Mouse (Mus musculus) stomach, postnatal 0 days (tissue): Measurements from ENCODE around the gene Cdh23. TPM values are rescaled to one million over a fixed set of nuclear protein-coding genes. Genes with fewer than 3 reads are reported as not detected.
A peak's percentile ranks its signal among the peaks of the same experiment; 100 is the strongest.

Source experiments
- ATAC-seq: fragments of 200-750 bp; cut with Nextera tagmentation; 2 replicates; pipeline ENCODE4 v1.8.0; 2017; ENCODE audit not compliant: low FRiP score, low TSS enrichment
- DNase-seq: peaks from one replicate; pipeline ENCODE4 v3.0.0-alpha.2; 2016; ENCODE audit warnings: low spot score
- H3K27ac ChIP-seq: fragments of 300-500 bp; sonication (generic); replicated peaks from 2 replicates; pipeline ENCODE4 v1.5.1; 2014; ENCODE audit warnings: mild to moderate bottlenecking, control low read depth
- H3K27me3 ChIP-seq: fragments of 300-500 bp; sonication (generic); 2 replicates; pipeline ENCODE4 v1.6.1; 2014; ENCODE audit warnings: low read length; ENCODE audit not compliant: control insufficient read depth, insufficient read depth
- H3K36me3 ChIP-seq: fragments of 300-500 bp; sonication (generic); 2 replicates; pipeline ENCODE4 v1.6.1; 2014; ENCODE audit warnings: low read length, mixed read lengths; ENCODE audit not compliant: control insufficient read depth, insufficient read depth
- H3K4me1 ChIP-seq: fragments of 300-500 bp; sonication (generic); replicated peaks from 2 replicates; pipeline ENCODE4 v1.6.1; 2014; ENCODE audit warnings: antibody characterized with exemption; ENCODE audit not compliant: control insufficient read depth, insufficient read depth
- H3K4me2 ChIP-seq: fragments of 300-500 bp; sonication (generic); replicated peaks from 2 replicates; pipeline ENCODE4 v1.6.1; 2014; ENCODE audit warnings: low read depth, mild to moderate bottlenecking, control low read depth, moderate library complexity
- H3K4me3 ChIP-seq: fragments of 300-500 bp; sonication (generic); 2 replicates; pipeline ENCODE4 v1.5.1; 2014; ENCODE audit warnings: low read depth, low read length, control low read depth
- H3K9ac ChIP-seq: fragments of 300-500 bp; sonication (generic); 2 replicates; pipeline ENCODE4 v1.6.1; 2014; ENCODE audit warnings: mild to moderate bottlenecking, low read length, control low read depth, mixed read lengths
- H3K9me3 ChIP-seq: fragments of 300-500 bp; sonication (generic); 2 replicates; pipeline ENCODE4 v1.6.1; 2016; ENCODE audit warnings: low read length; ENCODE audit not compliant: control insufficient read depth
- CTCF ChIP-seq: IDR thresholded peaks from 2 replicates; pipeline ENCODE4 v1.5.1; 2016; ENCODE audit warnings: antibody characterized with exemption, low read depth, mild to moderate bottlenecking, moderate library complexity
- EP300 ChIP-seq: optimal IDR thresholded peaks from 2 replicates; pipeline ENCODE3; 2016; ENCODE audit warnings: antibody characterized with exemption
- WGBS: fragments of 180-500 bp; shearing (Covaris S2); extraction: QIAGEN DNeasy Blood & Tissue Kit; methylation state at CpG from one replicate; pipeline ENCODE4 v1.1.7; 2014; 5-methylcytosine and 5-hydroxymethylcytosine counted together
- polyA plus RNA-seq: library from polyadenylated mRNA; unstranded; fragments of >200 nt; fragmentation: Nextera tagmentation; extraction: Ambion mirVana; gene quantifications from 2 replicates; pipeline ENCODE4 v1.2.1, GENCODE M21; 2015

Gene Cdh23
- polyA plus RNA-seq, 1 experiment from 2014 or later: 0.18 TPM

GRCm38 (mm10) chr10:60389447-60389865, 306.8 kb downstream of the Cdh23 start:
- Histone ChIP-seq H3K9me3 (no peaks in the 10 kb centered on the region), H3K27me3 (no peaks in the 10 kb centered on the region), H3K4me3 (no peak overlapping the region), H3K4me1 (no peaks in the 10 kb centered on the region), H3K9ac (no peak overlapping the region), H3K27ac (no peak overlapping the region), H3K36me3 (no peaks in the 10 kb centered on the region), H3K4me2 (no peak overlapping the region)
- DNase-seq: no peak
- TF ChIP-seq EP300 (no peak), CTCF (no peak)
- 19% methylated on average over 9 of the region's 9 CpGs for WGBS
- ATAC-seq: peak; percentile 41; the same call in 1 of the 2 replicates

GRCm38 (mm10) chr10:60388332-60388731, 308.0 kb downstream of the Cdh23 start:
- no peaks in the 10 kb centered on the region for H3K36me3 ChIP-seq
- H3K9ac ChIP-seq: no peak overlapping the region
- WGBS: 80% methylated on average over 2 of the region's 2 CpGs
- peak overlapping the region; percentile 61 for H3K27ac ChIP-seq
- no peaks in the 10 kb centered on the region for H3K9me3 ChIP-seq
- no peak for TF ChIP-seq EP300
- TF ChIP-seq CTCF: no peak
- DNase-seq (no peak), ATAC-seq (no peak)
- H3K27me3 ChIP-seq: no peaks in the 10 kb centered on the region
- no peak overlapping the region for H3K4me2 ChIP-seq
- H3K4me1 ChIP-seq: no peaks in the 10 kb centered on the region
- H3K4me3 ChIP-seq: no peak overlapping the region

GRCm38 (mm10) chr10:60381142-60381925, 315.0 kb downstream of the Cdh23 start:
- H3K36me3 ChIP-seq: no peaks in the 10 kb centered on the region
- WGBS: 62% methylated on average over 10 of the region's 10 CpGs
- no peak for TF ChIP-seq CTCF
- TF ChIP-seq EP300: no peak
- 0 out of 2 replicates have a peak, but pooled peaks cover 2% of the 10 kb centered on the region for H3K4me1 ChIP-seq
- no peaks in the 10 kb centered on the region for H3K27me3 ChIP-seq
- no peak overlapping the region for H3K9ac ChIP-seq
- no peak overlapping the region for H3K4me2 ChIP-seq
- no peak overlapping the region for H3K27ac ChIP-seq
- ATAC-seq (no peak), DNase-seq (peak; percentile 19)
- H3K9me3 ChIP-seq: no peaks in the 10 kb centered on the region
- H3K4me3 ChIP-seq: no peak overlapping the region

GRCm38 (mm10) chr10:60380229-60380628, 316.1 kb downstream of the Cdh23 start:
- 0 out of 2 replicates have a peak, but pooled peaks cover 2% of the 10 kb centered on the region for H3K4me1 ChIP-seq
- no peak overlapping the region for H3K4me3 ChIP-seq
- TF ChIP-seq EP300: no peak
- TF ChIP-seq CTCF: no peak
- H3K27me3 ChIP-seq: no peaks in the 10 kb centered on the region
- H3K27ac ChIP-seq: peak overlapping the region; percentile 65; the same call in 1 of the 2 replicates
- H3K9me3 ChIP-seq: no peaks in the 10 kb centered on the region
- 72% methylated on average over 3 of the region's 3 CpGs for WGBS
- H3K4me2 ChIP-seq: no peak overlapping the region
- DNase-seq (no peak), ATAC-seq (no peak)
- H3K36me3 ChIP-seq: no peaks in the 10 kb centered on the region
- no peak overlapping the region for H3K9ac ChIP-seq

DNA sequence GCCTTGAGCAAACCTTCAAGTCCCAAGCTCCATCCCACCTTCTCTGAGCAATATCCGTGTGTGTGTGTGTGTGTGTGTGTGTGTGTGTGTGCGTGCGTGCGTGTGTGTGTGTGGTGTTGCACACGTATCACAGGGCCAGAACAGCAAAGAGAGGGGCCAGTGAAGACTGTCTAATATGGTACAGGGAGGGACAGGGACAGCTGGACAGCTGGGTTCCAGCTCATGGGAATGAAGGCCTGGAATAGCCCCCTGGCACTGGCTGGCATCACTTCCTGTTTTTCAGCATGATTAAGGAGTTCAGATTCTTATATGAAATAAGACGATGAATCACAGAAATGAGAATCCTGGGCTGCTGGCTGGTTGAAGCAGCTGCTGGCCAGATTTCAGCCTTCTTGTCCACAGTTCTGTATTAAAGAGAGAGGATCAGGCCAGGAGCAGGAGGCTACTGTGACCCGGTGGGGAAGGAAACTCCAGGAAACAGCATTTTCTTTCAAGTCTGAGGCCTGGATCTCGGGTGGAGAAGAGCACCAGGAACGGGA, 316.8 kb downstream of the Cdh23 start:
- ATAC-seq (no peak; the same call in 1 of the 2 replicates), DNase-seq (no peak)
- no peak overlapping the region for H3K4me2 ChIP-seq
- H3K36me3 ChIP-seq: no peaks in the 10 kb centered on the region
- TF ChIP-seq CTCF (no peak), EP300 (no peak)
- no peak overlapping the region for H3K9ac ChIP-seq
- 0 out of 2 replicates have a peak, but pooled peaks cover 2% of the 10 kb centered on the region for H3K4me1 ChIP-seq
- no peak overlapping the region for H3K4me3 ChIP-seq
- peak overlapping the region; percentile 65; the same call in 1 of the 2 replicates for H3K27ac ChIP-seq
- H3K27me3 ChIP-seq: no peaks in the 10 kb centered on the region
- WGBS: 64% methylated on average over 9 of the region's 9 CpGs
- H3K9me3 ChIP-seq: no peaks in the 10 kb centered on the region

- 91% methylated on average over 16 of the region's 16 CpGs for WGBS
- no peaks in the 10 kb centered on the region for H3K36me3 ChIP-seq
- no peaks in the 10 kb centered on the region for H3K9me3 ChIP-seq
- H3K9ac ChIP-seq: no peak overlapping the region
- no peak overlapping the region for H3K27ac ChIP-seq
- no peak for DNase-seq
- H3K4me3 ChIP-seq: no peak overlapping the region
- no peak overlapping the region for H3K4me2 ChIP-seq
- H3K4me1 ChIP-seq: 0 out of 2 replicates have a peak, but pooled peaks cover 2% of the 10 kb centered on the region
- ATAC-seq: no peak
- TF ChIP-seq EP300 (no peak), CTCF (no peak)
- H3K27me3 ChIP-seq: no peaks in the 10 kb centered on the region
These were observed 319.6 kb downstream of the Cdh23 start for GRCm38 (mm10) chr10:60376704-60377103.
